Mouse (Mus musculus) urinary bladder, postnatal 14 days (tissue): ENCODE data around the gene Scrt2.

Source experiments
- DNase-seq: peaks from one replicate; pipeline ENCODE4 v3.0.0; 2021; ENCODE audit warnings: low spot score

Scrt2 gene

GRCm38 (mm10) chr2:152144501-152144900, 63.2 kb downstream of the Scrt2 start:
- DNase-seq = no peak
